Mouse (Mus musculus): ENCODE data around the gene Gm2663. TPM values are rescaled to one million over a fixed set of nuclear protein-coding genes. Genes with fewer than 3 reads are reported as not detected.
"Not testable (repeated sequence)": the region's sequence is repeated elsewhere in the genome, so short reads cannot be mapped to it uniquely, and the experiment has no call there.

The Gm2663 gene
- not detected in 2 replicates for polyA plus RNA-seq (2015; fragmentation: Nextera tagmentation; extraction: Ambion mirVana)

DNA sequence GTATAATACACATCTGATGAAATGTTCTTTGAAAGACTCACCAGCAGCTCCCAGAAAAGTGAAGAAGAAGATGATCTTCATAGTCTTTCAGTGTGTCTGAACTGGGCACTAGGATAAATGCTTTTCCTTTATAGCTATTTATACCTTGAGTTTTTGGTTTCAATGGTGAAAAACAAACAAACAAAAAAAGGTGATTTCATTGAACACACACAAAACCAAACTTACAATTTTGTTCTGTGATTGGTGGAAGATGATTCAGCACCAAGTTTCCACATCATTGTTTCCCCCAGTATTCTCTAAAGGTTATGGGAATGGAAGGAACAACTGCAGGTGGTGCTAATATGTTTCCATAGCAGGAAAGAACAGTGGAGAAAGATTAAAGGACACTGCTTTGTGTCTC is at the start of gene Gm2663:
TSS of gene Gm2663 (minus strand) at position 101 of the 400 bp plus-strand sequence.
- H3K9me3 ChIP-seq; H3K27ac ChIP-seq (replicated peaks); H3K9ac ChIP-seq; H3K4me2 ChIP-seq; H3K36me3 ChIP-seq; H3K4me1 ChIP-seq (replicated peaks); H3K27me3 ChIP-seq; ATAC-seq (ENCODE audit: low FRiP score, low read depth); H3K4me3 ChIP-seq: not testable (repeated sequence)

DNA sequence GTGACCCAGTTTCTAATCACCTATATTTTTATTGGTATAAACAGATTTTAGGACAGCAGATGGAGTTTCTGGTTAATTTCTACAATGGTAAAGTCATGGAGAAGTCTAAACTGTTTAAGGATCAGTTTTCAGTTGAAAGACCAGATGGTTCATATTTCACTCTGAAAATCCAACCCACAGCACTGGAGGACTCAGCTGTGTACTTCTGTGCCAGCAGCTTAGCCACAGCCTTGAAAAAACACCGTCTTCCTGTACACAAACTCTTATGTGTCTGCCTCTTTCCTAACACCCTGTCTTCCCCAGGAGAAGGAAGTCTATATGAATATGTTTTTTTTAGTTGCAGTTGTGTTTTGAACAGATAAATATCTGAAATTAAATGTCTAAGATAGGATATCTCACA is 49.3 kb upstream of the Gm2663 start:
- WGBS = 96% methylated on average over 1 of the region's 1 CpGs
- Histone ChIP-seq H3K4me1 (replicated peaks) (no peaks in the 10 kb centered on the region), H3K9ac (no peak overlapping the region), H3K27me3 (no peaks in the 10 kb centered on the region), H3K4me2 (no peak overlapping the region), H3K4me3 (no peak overlapping the region), H3K36me3 (no peaks in the 10 kb centered on the region), H3K9me3 (no peaks in the 10 kb centered on the region), H3K27ac (replicated peaks) (no peak overlapping the region)
- ATAC-seq (ENCODE audit: low FRiP score, low read depth) = no peak

DNA sequence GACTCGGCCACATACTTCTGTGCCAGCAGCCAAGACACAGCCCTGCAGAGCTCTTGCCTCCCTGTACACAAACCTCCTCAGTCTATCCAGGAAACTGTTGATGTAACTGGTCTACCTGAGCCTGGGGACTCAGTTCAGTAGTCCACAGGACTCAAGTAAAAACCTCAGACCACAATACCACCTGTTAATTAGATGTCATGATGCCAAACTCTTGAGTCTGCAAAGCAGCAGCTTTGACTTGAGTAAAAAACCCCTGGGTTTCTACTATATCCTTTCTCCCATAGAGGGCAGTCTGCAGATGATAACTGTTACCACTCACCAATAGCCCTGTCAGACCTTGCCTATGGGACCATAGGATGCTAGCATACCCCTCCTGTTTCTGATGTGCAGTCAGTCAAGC is 48.7 kb upstream of the Gm2663 start:
- Histone ChIP-seq H3K9me3 (no peaks in the 10 kb centered on the region), H3K4me2 (no peak overlapping the region), H3K27ac (replicated peaks) (no peak overlapping the region), H3K36me3 (no peaks in the 10 kb centered on the region), H3K4me3 (no peak overlapping the region), H3K27me3 (no peaks in the 10 kb centered on the region), H3K9ac (no peak overlapping the region), H3K4me1 (replicated peaks) (no peaks in the 10 kb centered on the region)
- ATAC-seq (ENCODE audit: low FRiP score, low read depth) = no peak
- WGBS = 91% methylated on average over 1 of the region's 1 CpGs

DNA sequence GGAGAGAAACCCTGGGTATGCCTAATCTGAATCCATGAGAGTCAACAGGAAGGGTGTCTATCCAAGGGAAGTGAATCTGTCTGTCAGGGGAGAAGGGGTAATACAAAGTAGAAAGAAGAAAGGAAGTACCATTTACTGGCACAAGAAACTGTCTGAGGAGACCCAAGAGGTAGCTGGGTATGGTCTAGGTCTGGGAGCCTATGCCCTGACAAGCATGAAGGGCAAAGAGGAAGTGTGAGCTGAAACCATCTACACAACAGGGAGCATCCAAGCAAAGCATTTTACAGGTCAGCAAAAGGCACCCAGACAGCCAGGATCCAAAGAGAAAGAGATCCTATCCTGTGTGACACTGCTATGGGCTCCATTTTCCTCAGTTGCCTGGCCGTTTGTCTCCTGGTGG is 47.9 kb upstream of the Gm2663 start:
- Histone ChIP-seq H3K9ac (no peak overlapping the region), H3K27me3 (no peaks in the 10 kb centered on the region), H3K36me3 (no peaks in the 10 kb centered on the region), H3K9me3 (no peaks in the 10 kb centered on the region), H3K27ac (replicated peaks) (no peak overlapping the region), H3K4me3 (no peak overlapping the region), H3K4me1 (replicated peaks) (no peaks in the 10 kb centered on the region), H3K4me2 (no peak overlapping the region)
- 89% methylated on average over 1 of the region's 1 CpGs for WGBS
- no peak for ATAC-seq (ENCODE audit: low FRiP score, low read depth)

DNA sequence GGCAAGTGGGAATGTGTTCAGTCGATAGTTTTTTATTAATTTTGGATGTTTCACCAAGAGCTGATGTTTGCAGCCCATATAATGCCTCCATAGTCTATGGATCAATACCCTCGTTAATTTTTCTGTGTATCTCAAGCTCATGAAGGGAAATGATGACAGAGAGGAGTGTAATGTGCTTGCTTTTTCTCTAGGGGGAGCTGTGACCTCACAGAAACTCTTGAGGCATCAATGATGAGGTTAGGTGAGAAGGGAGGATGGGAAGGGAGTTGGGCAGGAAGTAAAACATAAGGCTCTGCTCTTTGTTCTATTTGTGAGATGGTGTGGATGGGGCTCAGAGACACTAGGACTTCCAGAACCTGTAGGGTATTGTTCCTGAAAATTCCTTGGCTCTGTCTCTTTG is 47.3 kb upstream of the Gm2663 start:
- no peak overlapping the region for H3K4me3 ChIP-seq

DNA sequence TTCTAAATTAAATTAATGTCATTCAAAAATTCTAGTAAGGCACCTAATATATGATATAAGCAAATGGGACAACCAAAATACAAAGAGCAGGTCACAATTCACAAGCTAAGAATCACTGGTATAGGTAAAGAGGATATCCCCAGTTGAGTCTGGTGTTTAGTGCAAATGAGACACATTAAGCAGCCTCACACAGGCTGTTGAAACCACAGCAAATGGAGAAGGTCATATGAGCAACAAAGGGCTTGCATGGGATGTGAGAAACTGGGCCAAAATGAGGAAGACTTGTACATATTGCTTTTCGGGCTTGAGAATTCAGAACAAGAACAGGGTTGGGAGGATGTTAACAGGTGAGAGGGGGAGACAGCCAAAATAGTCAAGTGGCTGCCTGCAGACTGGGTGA is 45.5 kb upstream of the Gm2663 start:
- H3K4me2 ChIP-seq = no peak overlapping the region
- WGBS = 87% methylated on average over 1 of the region's 1 CpGs
- no peaks in the 10 kb centered on the region for H3K9me3 ChIP-seq
- no peak overlapping the region for H3K4me3 ChIP-seq
- no peaks in the 10 kb centered on the region for H3K36me3 ChIP-seq
- no peak for ATAC-seq (ENCODE audit: low FRiP score, low read depth)
- H3K27me3 ChIP-seq = no peaks in the 10 kb centered on the region
- H3K9ac ChIP-seq = no peak overlapping the region
- no peak overlapping the region for H3K27ac ChIP-seq (replicated peaks)
- no peaks in the 10 kb centered on the region for H3K4me1 ChIP-seq (replicated peaks)

More for the DNA sequence above, 47.3 kb upstream of the Gm2663 start:
- no peak overlapping the region for H3K27ac ChIP-seq (replicated peaks)
- no peaks in the 10 kb centered on the region for H3K27me3 ChIP-seq
- H3K9me3 ChIP-seq = no peaks in the 10 kb centered on the region
- no peak overlapping the region for H3K9ac ChIP-seq
- no peak overlapping the region for H3K4me2 ChIP-seq
- ATAC-seq (ENCODE audit: low FRiP score, low read depth) = no peak
- H3K36me3 ChIP-seq = no peaks in the 10 kb centered on the region
- H3K4me1 ChIP-seq (replicated peaks) = no peaks in the 10 kb centered on the region
- whole genome bisulfite sequencing = 70% methylated on average over 2 of the region's 2 CpGs

DNA sequence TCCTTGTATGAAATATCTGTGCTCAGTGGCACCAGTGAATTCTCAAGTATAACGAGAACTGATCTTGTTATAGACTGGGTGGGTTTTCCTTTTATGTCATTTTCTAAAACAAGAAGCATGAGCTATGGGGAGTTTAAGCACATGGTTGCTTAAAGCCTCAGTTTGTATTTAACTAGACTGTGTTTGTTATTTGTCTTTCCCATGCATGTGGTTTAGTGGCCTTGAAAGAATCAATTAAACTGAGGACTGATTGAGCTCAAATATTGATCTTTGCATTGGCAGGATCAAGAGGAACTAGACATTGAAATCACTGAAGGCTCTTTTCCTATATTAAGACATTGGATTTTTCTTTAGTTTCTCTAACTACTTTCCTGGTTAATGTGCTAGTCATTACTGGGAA is 45.0 kb upstream of the Gm2663 start:
- H3K4me1 ChIP-seq (replicated peaks) = no peaks in the 10 kb centered on the region
- H3K4me3 ChIP-seq = no peak overlapping the region
- ATAC-seq (ENCODE audit: low FRiP score, low read depth) = no peak
- H3K36me3 ChIP-seq = no peaks in the 10 kb centered on the region
- 90% methylated on average over 1 of the region's 1 CpGs for WGBS
- H3K9me3 ChIP-seq = no peaks in the 10 kb centered on the region
- H3K4me2 ChIP-seq = no peak overlapping the region
- no peak overlapping the region for H3K9ac ChIP-seq
- no peak overlapping the region for H3K27ac ChIP-seq (replicated peaks)
- no peaks in the 10 kb centered on the region for H3K27me3 ChIP-seq

DNA sequence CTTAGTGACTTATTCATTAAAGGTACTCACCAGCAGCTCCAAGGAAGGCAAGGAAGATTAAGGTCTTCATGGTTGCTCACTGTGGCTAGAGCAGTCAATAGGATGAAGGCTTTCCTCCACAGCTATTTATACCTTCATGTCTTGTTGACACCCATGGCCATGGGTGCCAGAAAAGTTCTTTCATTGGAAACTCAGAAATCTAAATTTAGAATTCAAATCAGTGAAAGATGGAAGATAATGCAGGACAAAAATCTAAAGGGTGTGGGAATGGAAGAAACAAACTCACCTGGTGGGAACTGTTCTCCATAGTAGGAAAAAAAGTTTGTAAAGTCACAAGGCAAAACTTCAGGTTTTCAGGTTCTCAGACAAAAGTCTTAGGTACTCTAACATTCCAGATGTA is 36.1 kb upstream of the Gm2663 start, which contains the start of gene 2210010C04Rik:
TSS of gene 2210010C04Rik (minus strand) at position 101 of the 400 bp plus-strand sequence.
- no peak for ATAC-seq (ENCODE audit: low FRiP score, low read depth)
- no peak within 1 kb of the TSS for H3K9ac ChIP-seq
- H3K36me3 ChIP-seq = no peaks in the 10 kb centered on the region
- H3K4me2 ChIP-seq = no peak within 1 kb of the TSS
- no peaks in the 10 kb centered on the region for H3K4me1 ChIP-seq (replicated peaks)
- H3K4me3 ChIP-seq = no peak within 1 kb of the TSS
- no peaks in the 10 kb centered on the region for H3K9me3 ChIP-seq
- no peak within 1 kb of the TSS for H3K27ac ChIP-seq (replicated peaks)
- H3K27me3 ChIP-seq = no peaks in the 10 kb centered on the region

DNA sequence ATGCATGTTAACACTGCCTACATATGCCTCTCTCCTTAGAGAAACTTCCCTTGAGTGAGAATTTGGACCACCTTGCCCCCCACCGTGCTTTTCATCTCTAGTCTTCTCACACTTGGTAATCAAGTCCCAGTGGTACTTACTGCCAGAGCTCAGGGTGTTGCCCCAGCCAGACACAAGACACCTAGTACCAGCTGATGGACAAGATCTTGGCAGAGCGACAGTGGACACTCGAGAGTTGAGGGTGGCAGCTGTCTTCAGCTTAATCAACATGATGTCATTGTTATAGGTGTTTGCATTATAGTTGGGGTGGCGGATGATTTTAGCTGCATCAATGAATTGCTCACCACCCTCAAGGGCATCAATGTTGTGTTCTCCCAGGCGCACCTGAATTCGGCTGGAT is 33.5 kb upstream of the Gm2663 start:
- no peaks in the 10 kb centered on the region for H3K4me1 ChIP-seq (replicated peaks)
- H3K27me3 ChIP-seq = no peaks in the 10 kb centered on the region
- no peak overlapping the region for H3K9ac ChIP-seq
- WGBS = 83% methylated on average over 6 of the region's 6 CpGs
- no peak overlapping the region for H3K27ac ChIP-seq (replicated peaks)
- no peak for ATAC-seq (ENCODE audit: low FRiP score, low read depth)
- no peak overlapping the region for H3K4me3 ChIP-seq
- no peaks in the 10 kb centered on the region for H3K9me3 ChIP-seq
- no peaks in the 10 kb centered on the region for H3K36me3 ChIP-seq
- no peak overlapping the region for H3K4me2 ChIP-seq

DNA sequence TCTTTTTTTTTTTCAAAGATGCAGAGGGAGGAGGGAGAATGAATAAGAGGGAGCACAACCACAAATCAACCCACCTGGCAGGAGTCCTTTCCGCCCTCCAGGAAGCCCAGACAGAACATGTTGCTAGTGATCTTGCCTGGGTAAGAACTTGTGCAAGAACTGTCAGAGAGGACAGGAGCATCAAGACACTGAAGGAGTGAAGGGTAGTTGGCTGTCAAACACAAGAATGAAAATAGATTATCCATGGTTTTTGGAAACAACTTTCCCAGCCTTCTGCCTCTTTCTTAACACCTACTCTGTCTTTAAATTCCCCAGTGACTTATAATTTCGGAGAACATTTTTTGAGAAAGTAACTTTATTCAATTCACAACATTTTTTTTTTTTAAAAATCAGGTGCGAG is 33.0 kb upstream of the Gm2663 start:
- Histone ChIP-seq H3K9ac (no peak overlapping the region), H3K36me3 (no peaks in the 10 kb centered on the region), H3K27me3 (no peaks in the 10 kb centered on the region), H3K4me3 (no peak overlapping the region), H3K4me1 (replicated peaks) (no peaks in the 10 kb centered on the region), H3K4me2 (no peak overlapping the region), H3K9me3 (no peaks in the 10 kb centered on the region), H3K27ac (replicated peaks) (no peak overlapping the region)
- 85% methylated on average over 3 of the region's 3 CpGs for WGBS
- no peak for ATAC-seq (ENCODE audit: low FRiP score, low read depth)

DNA sequence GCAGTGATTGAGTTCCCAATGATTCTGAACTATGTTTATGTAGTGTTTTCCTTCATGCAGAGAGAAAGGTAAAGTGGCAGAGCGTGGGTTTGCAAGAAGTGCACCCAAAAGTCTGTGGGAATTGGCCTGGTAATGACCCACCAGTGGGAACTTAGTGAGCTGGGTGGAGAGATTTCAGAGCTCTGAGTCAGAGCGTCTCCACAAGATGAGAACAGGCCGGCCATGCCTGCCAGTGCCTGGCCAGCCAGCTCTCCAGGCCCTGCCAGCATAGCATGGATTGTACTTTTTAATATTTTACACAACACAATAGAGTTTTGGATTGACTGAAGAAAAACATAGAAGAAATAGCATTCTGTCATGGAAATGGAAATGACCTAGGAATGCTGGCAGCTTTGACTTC is 31.5 kb upstream of the Gm2663 start:
- H3K4me1 ChIP-seq (replicated peaks) = no peaks in the 10 kb centered on the region
- H3K4me3 ChIP-seq = no peak overlapping the region
- no peak overlapping the region for H3K27ac ChIP-seq (replicated peaks)
- no peak overlapping the region for H3K4me2 ChIP-seq
- ATAC-seq (ENCODE audit: low FRiP score, low read depth) = no peak
- no peaks in the 10 kb centered on the region for H3K27me3 ChIP-seq
- WGBS = 89% methylated on average over 3 of the region's 3 CpGs
- H3K36me3 ChIP-seq = no peaks in the 10 kb centered on the region
- H3K9me3 ChIP-seq = no peaks in the 10 kb centered on the region
- H3K9ac ChIP-seq = no peak overlapping the region

DNA sequence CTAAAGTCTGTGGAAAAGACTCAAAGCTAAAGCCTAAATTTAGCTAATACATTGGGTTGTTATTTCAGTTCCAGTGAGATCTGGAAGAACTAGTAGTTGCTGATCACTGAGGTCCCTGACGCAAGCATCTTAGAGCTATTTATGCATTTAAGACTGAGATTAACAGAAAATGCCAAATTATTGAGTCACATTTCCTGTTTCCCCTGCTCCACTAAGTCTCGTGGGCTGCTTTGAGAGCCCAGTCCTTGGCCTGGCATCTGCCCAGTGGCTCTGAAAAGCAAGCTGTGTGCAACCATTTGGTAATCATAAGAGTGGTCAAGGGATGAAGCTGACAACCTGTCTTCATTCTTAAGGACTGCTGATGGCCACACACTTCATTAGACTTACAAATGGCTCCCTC is 27.8 kb upstream of the Gm2663 start:
- H3K36me3 ChIP-seq = no peaks in the 10 kb centered on the region
- no peaks in the 10 kb centered on the region for H3K9me3 ChIP-seq
- no peak for ATAC-seq (ENCODE audit: low FRiP score, low read depth)
- WGBS = 44% methylated on average over 2 of the region's 2 CpGs
- H3K27me3 ChIP-seq = no peaks in the 10 kb centered on the region
- H3K9ac ChIP-seq = no peak overlapping the region
- H3K4me2 ChIP-seq = no peak overlapping the region
- no peaks in the 10 kb centered on the region for H3K4me1 ChIP-seq (replicated peaks)
- no peak overlapping the region for H3K4me3 ChIP-seq
- no peak overlapping the region for H3K27ac ChIP-seq (replicated peaks)

DNA sequence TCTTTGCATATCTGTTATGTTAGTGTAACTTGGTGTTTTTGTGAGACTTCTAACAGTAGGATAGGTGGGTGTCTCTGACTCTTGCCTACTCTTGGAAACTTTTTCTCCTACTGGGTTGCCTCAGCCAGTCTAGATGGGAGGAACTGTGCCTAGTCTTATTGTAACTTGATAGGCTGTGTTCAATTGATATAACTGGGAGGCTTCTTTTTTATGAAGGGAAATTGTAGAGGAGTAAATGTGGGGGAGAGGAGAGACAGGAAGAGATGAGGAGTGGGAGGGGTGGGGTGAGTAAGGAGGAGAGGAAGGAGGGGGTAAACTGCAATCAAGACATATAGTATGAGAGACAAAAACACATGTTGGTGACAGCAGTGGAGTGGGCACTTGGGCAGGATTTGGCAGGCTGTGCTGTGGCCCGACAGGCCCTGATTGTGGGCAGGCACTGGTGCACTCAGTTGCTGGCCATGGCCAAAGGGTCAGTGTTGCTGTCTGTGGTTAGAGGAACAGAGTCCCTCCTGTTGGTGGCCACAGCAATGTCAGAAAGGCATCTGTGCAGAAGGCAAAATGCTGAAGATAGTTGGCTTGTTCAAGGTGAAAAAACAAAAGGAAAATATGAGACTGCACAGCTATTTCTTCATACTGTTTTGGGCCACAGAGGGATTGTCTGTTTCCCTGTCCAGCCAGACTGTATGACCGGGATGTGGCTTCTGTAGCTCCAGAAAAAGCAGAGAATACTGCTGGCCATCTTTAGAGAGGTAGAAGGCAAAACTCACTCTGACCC is 26.8 kb upstream of the Gm2663 start:
- no peak overlapping the region for H3K4me3 ChIP-seq
- no peak for ATAC-seq (ENCODE audit: low FRiP score, low read depth)
- no peak overlapping the region for H3K27ac ChIP-seq (replicated peaks)
- 70% methylated on average over 2 of the region's 2 CpGs for WGBS
- no peaks in the 10 kb centered on the region for H3K27me3 ChIP-seq
- no peaks in the 10 kb centered on the region for H3K9me3 ChIP-seq
- H3K36me3 ChIP-seq = no peaks in the 10 kb centered on the region
- no peak overlapping the region for H3K4me2 ChIP-seq
- no peak overlapping the region for H3K9ac ChIP-seq
- H3K4me1 ChIP-seq (replicated peaks) = no peaks in the 10 kb centered on the region
